Mouse (Mus musculus) liver, embryonic 16.5 days (tissue): ENCODE results near the gene Apba1. TPM values are rescaled to one million over a fixed set of nuclear protein-coding genes. Genes with fewer than 3 reads are reported as not detected.

ENCODE experiments used
- ATAC-seq: fragments of 200-750 bp; cut with Nextera tagmentation; 2 replicates; pipeline ENCODE4 v1.8.0; 2017; ENCODE audit warnings: low read depth, mild to moderate bottlenecking, moderate number of reproducible peaks, moderate library complexity
- H3K27ac ChIP-seq: fragments of 300-500 bp; sonication (generic); 2 replicates; pipeline ENCODE4 v1.5.1; 2014; ENCODE audit warnings: mild to moderate bottlenecking, low read length
- H3K27me3 ChIP-seq: fragments of 300-500 bp; sonication (generic); 2 replicates; pipeline ENCODE4 v1.6.1; 2014; ENCODE audit warnings: low read depth, low read length, mixed read lengths; ENCODE audit not compliant: control insufficient read depth, insufficient read depth
- H3K36me3 ChIP-seq: fragments of 300-500 bp; sonication (generic); 2 replicates; pipeline ENCODE4 v1.6.1; 2014; ENCODE audit warnings: mild to moderate bottlenecking; ENCODE audit not compliant: control insufficient read depth, insufficient read depth
- H3K4me1 ChIP-seq: fragments of 300-500 bp; sonication (generic); 2 replicates; pipeline ENCODE4 v1.6.1; 2014; ENCODE audit warnings: low read depth, low read length, mixed read lengths; ENCODE audit not compliant: control insufficient read depth
- H3K4me2 ChIP-seq: fragments of 300-500 bp; sonication (generic); 2 replicates; pipeline ENCODE4 v1.6.1; 2014; ENCODE audit warnings: low read depth, low read length, mixed read lengths
- H3K4me3 ChIP-seq: fragments of 300-500 bp; sonication (generic); 2 replicates; pipeline ENCODE4 v1.5.1; 2014; ENCODE audit warnings: low read depth, mild to moderate bottlenecking, low read length
- H3K9ac ChIP-seq: fragments of 300-500 bp; sonication (generic); 2 replicates; pipeline ENCODE4 v1.6.1; 2014; ENCODE audit warnings: low read depth, low read length
- H3K9me3 ChIP-seq: fragments of 300-500 bp; sonication (generic); replicated peaks from 2 replicates; pipeline ENCODE4 v1.6.1; 2016; ENCODE audit warnings: low read length; ENCODE audit not compliant: control insufficient read depth
- WGBS: fragments of 180-500 bp; shearing (Covaris S2); extraction: QIAGEN DNeasy Blood & Tissue Kit; methylation state at CpG from one replicate; pipeline ENCODE4 v1.1.7; 2014; ENCODE audit not compliant: insufficient replicate concordance; 5-methylcytosine and 5-hydroxymethylcytosine counted together
- polyA plus RNA-seq: library from polyadenylated mRNA; unstranded; fragments of >200 nt; fragmentation: Nextera tagmentation; extraction: Ambion mirVana; gene quantifications from 2 replicates; pipeline ENCODE4 v1.2.1, GENCODE M21; 2015

Apba1 gene
- polyA plus RNA-seq, 1 experiment from 2014 or later, result 0.04 TPM

GRCm38 (mm10) chr19:23920220-23920544 is 161.5 kb downstream of the Apba1 start:
- ATAC-seq, result no peak
- Histone ChIP-seq H3K27ac (no peak overlapping the region), H3K4me1 (no peaks in the 10 kb centered on the region), H3K36me3 (no peaks in the 10 kb centered on the region), H3K4me3 (no peak overlapping the region), H3K4me2 (no peak overlapping the region), H3K27me3 (no peaks in the 10 kb centered on the region), H3K9me3 (no peaks in the 10 kb centered on the region), H3K9ac (no peak overlapping the region)
- 74% methylated on average over 8 of the region's 8 CpGs for WGBS

- no peak overlapping the region for H3K9ac ChIP-seq
- 79% methylated on average over 9 of the region's 9 CpGs for WGBS
- no peak for ATAC-seq
Observed at GRCm38 (mm10) chr19:23922601-23923000, 163.9 kb downstream of the Apba1 start.

GRCm38 (mm10) chr19:23924057-23924456 is 165.4 kb downstream of the Apba1 start:
- H3K4me2 ChIP-seq, result no peak overlapping the region
- WGBS, result 57% methylated on average over 6 of the region's 6 CpGs
- no peak overlapping the region for H3K4me3 ChIP-seq
- no peaks in the 10 kb centered on the region for H3K9me3 ChIP-seq
- H3K36me3 ChIP-seq, result no peaks in the 10 kb centered on the region
- H3K27ac ChIP-seq, result no peak overlapping the region
- ATAC-seq, result no peak
- no peaks in the 10 kb centered on the region for H3K27me3 ChIP-seq
- no peaks in the 10 kb centered on the region for H3K4me1 ChIP-seq
- H3K9ac ChIP-seq, result no peak overlapping the region

More at GRCm38 (mm10) chr19:23922601-23923000, 163.9 kb downstream of the Apba1 start:
- H3K36me3 ChIP-seq, result no peaks in the 10 kb centered on the region
- H3K4me1 ChIP-seq, result no peaks in the 10 kb centered on the region
- no peak overlapping the region for H3K27ac ChIP-seq
- no peaks in the 10 kb centered on the region for H3K27me3 ChIP-seq
- H3K4me2 ChIP-seq, result no peak overlapping the region
- H3K4me3 ChIP-seq, result no peak overlapping the region
- H3K9me3 ChIP-seq, result no peaks in the 10 kb centered on the region

- Histone ChIP-seq H3K4me1 (no peaks in the 10 kb centered on the region), H3K9ac (no peak overlapping the region), H3K27me3 (no peaks in the 10 kb centered on the region), H3K36me3 (no peaks in the 10 kb centered on the region), H3K27ac (no peak overlapping the region), H3K9me3 (no peaks in the 10 kb centered on the region), H3K4me2 (no peak overlapping the region), H3K4me3 (no peak overlapping the region)
- WGBS, result 65% methylated on average over 9 of the region's 9 CpGs
- ATAC-seq, result no peak
Observed at GRCm38 (mm10) chr19:23924791-23925190, 166.1 kb downstream of the Apba1 start.

- Histone ChIP-seq H3K4me2 (no peak overlapping the region), H3K27ac (no peak overlapping the region), H3K4me3 (no peak overlapping the region), H3K4me1 (no peaks in the 10 kb centered on the region), H3K9ac (no peak overlapping the region), H3K9me3 (no peaks in the 10 kb centered on the region), H3K27me3 (no peaks in the 10 kb centered on the region), H3K36me3 (no peaks in the 10 kb centered on the region)
- ATAC-seq, result no peak
- 66% methylated on average over 5 of the region's 5 CpGs for WGBS
Observed at GRCm38 (mm10) chr19:23925541-23925940, 166.9 kb downstream of the Apba1 start.

- Histone ChIP-seq H3K9ac (no peak overlapping the region), H3K4me1 (no peaks in the 10 kb centered on the region), H3K27ac (no peak overlapping the region), H3K4me2 (no peak overlapping the region), H3K36me3 (no peaks in the 10 kb centered on the region), H3K4me3 (no peak overlapping the region), H3K9me3 (no peaks in the 10 kb centered on the region), H3K27me3 (no peaks in the 10 kb centered on the region)
- no peak for ATAC-seq
- WGBS, result 78% methylated on average over 5 of the region's 5 CpGs
Observed at GRCm38 (mm10) chr19:23930826-23931225, 172.1 kb downstream of the Apba1 start.

GRCm38 (mm10) chr19:23941422-23941949 is 182.8 kb downstream of the Apba1 start:
- Histone ChIP-seq H3K9ac (no peak overlapping the region), H3K4me3 (no peak overlapping the region), H3K36me3 (no peaks in the 10 kb centered on the region), H3K4me2 (no peak overlapping the region), H3K9me3 (no peaks in the 10 kb centered on the region), H3K4me1 (no peaks in the 10 kb centered on the region), H3K27ac (no peak overlapping the region), H3K27me3 (no peaks in the 10 kb centered on the region)
- 64% methylated on average over 12 of the region's 12 CpGs for WGBS
- ATAC-seq, result no peak

- ATAC-seq, result no peak
- Histone ChIP-seq H3K4me3 (no peak overlapping the region), H3K4me1 (no peaks in the 10 kb centered on the region), H3K9me3 (no peaks in the 10 kb centered on the region), H3K4me2 (no peak overlapping the region), H3K36me3 (no peaks in the 10 kb centered on the region), H3K27ac (no peak overlapping the region), H3K9ac (no peak overlapping the region), H3K27me3 (no peaks in the 10 kb centered on the region)
- 51% methylated on average over 7 of the region's 7 CpGs for WGBS
Observed at GRCm38 (mm10) chr19:23942886-23943285, 184.2 kb downstream of the Apba1 start.

GRCm38 (mm10) chr19:23946026-23946685 is 187.5 kb downstream of the Apba1 start:
- no peaks in the 10 kb centered on the region for H3K4me1 ChIP-seq
- no peak overlapping the region for H3K4me2 ChIP-seq
- ATAC-seq, result no peak
- no peaks in the 10 kb centered on the region for H3K36me3 ChIP-seq
- no peak overlapping the region for H3K27ac ChIP-seq
- H3K9ac ChIP-seq, result no peak overlapping the region
- WGBS, result 58% methylated on average over 6 of the region's 6 CpGs
- H3K9me3 ChIP-seq, result no peaks in the 10 kb centered on the region
- H3K27me3 ChIP-seq, result no peaks in the 10 kb centered on the region
- no peak overlapping the region for H3K4me3 ChIP-seq
